Mouse (Mus musculus): ENCODE measurements at regions not wholly inside any gene's neighbourhood (a gene's known extent, or its start where the extent isn't known, plus 50 kb on each side); places are given as distances from the start of the nearest gene placed in this dataset.

GRCm38 (mm10) chr4:58728641-58729040 is 58.9 kb downstream of the Olfr267 start:
- TF ChIP-seq CTCF (IDR thresholded peaks at IDR 0.05; ENCODE audit: low read depth) (no peak), EP300 (optimal IDR thresholded peaks at IDR 0.05) (no peak)

All from stomach, postnatal 0 days (tissue).